Mouse (Mus musculus): ENCODE measurements around the gene Ube2v1. TPM values are rescaled to one million over a fixed set of nuclear protein-coding genes. Genes with fewer than 3 reads are reported as not detected.

The Ube2v1 gene
- total and polyA plus RNA-seq, 2 experiments from 2014 or later: 161 to 369 TPM

DNA sequence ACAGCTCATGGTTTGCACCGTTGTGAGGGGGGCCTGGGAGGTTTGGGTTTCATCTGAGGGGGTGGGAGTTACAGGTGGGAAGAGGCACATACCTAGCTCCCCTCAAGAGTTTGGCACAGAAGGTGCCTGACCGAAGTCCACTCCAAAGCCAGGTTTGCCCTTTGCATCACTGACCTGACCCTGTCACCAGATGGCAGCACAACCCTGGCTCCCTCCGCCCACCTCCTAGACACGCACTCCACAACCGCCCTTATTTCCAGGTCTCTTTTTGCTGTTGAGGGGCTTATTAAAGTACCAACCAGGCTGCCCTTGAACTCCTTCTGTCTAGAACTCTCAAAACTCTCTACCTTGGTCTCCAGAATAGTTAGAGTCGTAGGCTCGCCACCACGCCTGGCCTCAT lies 9.4 kb upstream of the Ube2v1 start:
- 54% methylated on average over 8 of the region's 8 CpGs for WGBS
- peak; percentile 50 for TF ChIP-seq CTCF (IDR thresholded peaks at IDR 0.05; ENCODE audit: low read depth)
- Histone ChIP-seq H3K4me1 (ENCODE audit: insufficient read depth) (no peaks in the 10 kb centered on the region), H3K4me3 (ENCODE audit: low read depth, low read length) (no peak overlapping the region), H3K27ac (ENCODE audit: low read depth, low read length) (no peak overlapping the region), H3K36me3 (ENCODE audit: insufficient read depth) (peaks cover 5% of the 10 kb centered on the region; the same call in 1 of the 2 replicates), H3K9ac (no peak overlapping the region), H3K27me3 (ENCODE audit: insufficient read depth, low read length) (no peaks in the 10 kb centered on the region), H3K4me2 (ENCODE audit: low read depth) (no peak overlapping the region), H3K9me3 (ENCODE audit: low read length) (no peaks in the 10 kb centered on the region)
- DNase-seq: no peak
- ATAC-seq: no peak

DNA sequence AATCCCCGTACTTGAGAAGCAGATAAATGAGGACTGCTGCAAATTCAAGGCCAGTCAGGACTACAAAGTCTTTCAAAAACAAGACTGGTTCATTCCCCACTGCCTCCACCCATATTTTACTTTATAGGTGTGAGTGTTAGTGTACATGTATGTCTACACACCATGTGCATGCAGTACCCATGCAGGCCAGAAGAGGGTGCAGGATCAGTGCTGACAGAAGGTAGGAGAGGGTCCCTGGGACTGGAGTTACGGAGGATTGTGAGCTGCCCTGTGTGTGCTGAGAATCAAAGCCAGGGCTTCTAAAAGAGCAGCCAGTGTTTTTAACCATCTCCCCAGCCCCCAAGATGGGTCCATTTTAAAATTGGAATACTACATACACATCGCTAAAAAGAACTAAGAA lies 8.4 kb upstream of the Ube2v1 start:
- no peak for DNase-seq
- Histone ChIP-seq H3K27ac (ENCODE audit: low read depth, low read length) (no peak overlapping the region), H3K9ac (no peak overlapping the region), H3K4me1 (ENCODE audit: insufficient read depth) (no peaks in the 10 kb centered on the region), H3K9me3 (ENCODE audit: low read length) (no peaks in the 10 kb centered on the region), H3K4me3 (ENCODE audit: low read depth, low read length) (no peak overlapping the region), H3K4me2 (ENCODE audit: low read depth) (no peak overlapping the region), H3K36me3 (ENCODE audit: insufficient read depth) (peaks cover 5% of the 10 kb centered on the region; the same call in 1 of the 2 replicates), H3K27me3 (ENCODE audit: insufficient read depth, low read length) (no peaks in the 10 kb centered on the region)
- 86% methylated on average over 3 of the region's 3 CpGs for WGBS
- peak; percentile 67 for TF ChIP-seq CTCF (IDR thresholded peaks at IDR 0.05; ENCODE audit: low read depth)
- no peak for ATAC-seq

DNA sequence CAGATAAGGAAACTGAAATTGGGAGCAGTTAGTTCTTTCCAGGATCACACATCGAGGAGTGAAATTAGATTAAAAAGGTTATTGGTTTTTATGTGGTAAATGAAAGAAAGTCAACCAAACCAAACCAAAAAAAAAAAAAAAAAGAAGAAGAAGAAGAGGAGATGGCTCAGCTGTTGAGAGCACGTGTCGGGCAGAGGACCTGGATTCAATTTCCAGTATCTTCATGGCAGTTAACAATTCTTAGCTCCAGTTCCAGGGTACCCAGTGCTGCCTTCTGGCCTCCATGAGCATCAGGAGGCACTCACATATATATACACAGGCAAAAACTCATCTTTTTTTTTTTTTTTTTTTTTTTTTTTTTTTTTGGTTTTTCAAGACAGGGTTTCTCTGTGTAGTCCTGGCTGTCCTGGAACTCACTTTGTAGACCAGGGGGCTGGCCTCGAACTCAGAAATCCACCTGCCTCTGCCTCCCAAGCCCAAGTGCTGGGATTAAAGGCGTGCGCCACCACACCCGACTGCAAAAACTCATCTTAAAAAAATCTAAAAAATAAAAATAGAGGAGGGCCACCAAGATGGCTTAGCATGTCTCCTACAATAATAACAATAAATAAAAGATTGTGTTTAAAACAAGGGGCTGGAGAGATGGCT lies 3.1 kb upstream of the Ube2v1 start:
- ATAC-seq: no peak
- peaks cover 19% of the 10 kb centered on the region for H3K4me1 ChIP-seq (ENCODE audit: insufficient read depth)
- H3K27ac ChIP-seq (ENCODE audit: low read depth, low read length): no peak overlapping the region

DNA sequence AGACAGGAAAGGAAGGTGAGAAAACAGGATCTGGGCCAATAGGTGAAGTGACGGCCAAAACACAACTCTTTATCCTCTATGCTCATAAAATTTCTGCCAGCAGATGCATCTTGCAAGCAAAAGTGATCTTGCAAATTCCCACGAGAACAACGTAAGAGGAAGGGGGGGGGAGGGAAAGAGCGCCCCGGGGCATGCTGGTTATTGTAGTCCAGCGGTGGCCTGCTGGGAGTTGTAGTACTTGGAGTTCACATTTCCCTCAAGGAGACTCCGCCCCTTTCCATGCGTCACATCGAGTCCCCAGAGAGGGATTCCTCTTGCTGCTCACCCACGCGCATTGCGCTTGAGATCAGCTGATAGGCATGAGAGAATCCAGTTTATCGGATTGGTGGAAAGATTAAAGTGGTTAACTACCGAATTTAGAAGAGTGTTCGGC lies 2.5 kb upstream of the Ube2v1 start:
- Histone ChIP-seq H3K36me3 (ENCODE audit: insufficient read depth) (no peaks in the 10 kb centered on the region), H3K9ac (peak overlapping the region; percentile 56), H3K27me3 (ENCODE audit: insufficient read depth, low read length) (no peaks in the 10 kb centered on the region), H3K27ac (ENCODE audit: low read depth, low read length) (peak overlapping the region; percentile 72), H3K9me3 (ENCODE audit: low read length) (no peaks in the 10 kb centered on the region), H3K4me2 (ENCODE audit: low read depth) (peak overlapping the region; percentile 53), H3K4me3 (ENCODE audit: low read depth, low read length) (peak overlapping the region; percentile 28), H3K4me1 (ENCODE audit: insufficient read depth) (peaks cover 20% of the 10 kb centered on the region)
- 1% methylated on average over 15 of the region's 15 CpGs for WGBS
- DNase-seq (peak; percentile 99), ATAC-seq (peak; percentile 92)
- no peak for TF ChIP-seq CTCF (IDR thresholded peaks at IDR 0.05; ENCODE audit: low read depth)

More for the DNA sequence above, 3.1 kb upstream of the Ube2v1 start:
- TF ChIP-seq CTCF (IDR thresholded peaks at IDR 0.05; ENCODE audit: low read depth): no peak
- Histone ChIP-seq H3K36me3 (ENCODE audit: insufficient read depth) (no peaks in the 10 kb centered on the region), H3K4me3 (ENCODE audit: low read depth, low read length) (peak overlapping the region; percentile 17), H3K27me3 (ENCODE audit: insufficient read depth, low read length) (no peaks in the 10 kb centered on the region), H3K9ac (no peak overlapping the region), H3K9me3 (ENCODE audit: low read length) (no peaks in the 10 kb centered on the region), H3K4me2 (ENCODE audit: low read depth) (peak overlapping the region; percentile 53)
- DNase-seq: no peak
- WGBS: 83% methylated on average over 7 of the region's 7 CpGs

GRCm38 (mm10) chr2:167633537-167633872 lies 1.6 kb upstream of the Ube2v1 start:
- Histone ChIP-seq H3K27ac (ENCODE audit: low read depth, low read length) (no peak overlapping the region), H3K4me2 (ENCODE audit: low read depth) (no peak overlapping the region), H3K4me3 (ENCODE audit: low read depth, low read length) (no peak overlapping the region), H3K36me3 (ENCODE audit: insufficient read depth) (peaks cover 4% of the 10 kb centered on the region; the same call in 1 of the 2 replicates), H3K9me3 (ENCODE audit: low read length) (no peaks in the 10 kb centered on the region), H3K9ac (no peak overlapping the region), H3K27me3 (ENCODE audit: insufficient read depth, low read length) (no peaks in the 10 kb centered on the region), H3K4me1 (ENCODE audit: insufficient read depth) (peaks cover 20% of the 10 kb centered on the region)
- WGBS: 93% methylated on average over 6 of the region's 6 CpGs
- ATAC-seq (no peak), DNase-seq (no peak)
- TF ChIP-seq CTCF (IDR thresholded peaks at IDR 0.05; ENCODE audit: low read depth): no peak

GRCm38 (mm10) chr2:167632731-167633536 lies 1.0 kb upstream of the Ube2v1 start:
- no peaks in the 10 kb centered on the region for H3K27me3 ChIP-seq (ENCODE audit: insufficient read depth, low read length)
- peak overlapping the region; percentile 90 for H3K27ac ChIP-seq (ENCODE audit: low read depth, low read length)
- ATAC-seq (no peak), DNase-seq (no peak)
- peaks cover 20% of the 10 kb centered on the region for H3K4me1 ChIP-seq (ENCODE audit: insufficient read depth)
- WGBS: 83% methylated on average over 12 of the region's 12 CpGs
- H3K9me3 ChIP-seq (ENCODE audit: low read length): no peaks in the 10 kb centered on the region
- H3K36me3 ChIP-seq (ENCODE audit: insufficient read depth): peaks cover 9% of the 10 kb centered on the region; the same call in 1 of the 2 replicates
- peak overlapping the region; percentile 93 for H3K4me3 ChIP-seq (ENCODE audit: low read depth, low read length)
- H3K9ac ChIP-seq: peak overlapping the region; percentile 90
- no peak for TF ChIP-seq CTCF (IDR thresholded peaks at IDR 0.05; ENCODE audit: low read depth)
- peak overlapping the region; percentile 58 for H3K4me2 ChIP-seq (ENCODE audit: low read depth)

DNA sequence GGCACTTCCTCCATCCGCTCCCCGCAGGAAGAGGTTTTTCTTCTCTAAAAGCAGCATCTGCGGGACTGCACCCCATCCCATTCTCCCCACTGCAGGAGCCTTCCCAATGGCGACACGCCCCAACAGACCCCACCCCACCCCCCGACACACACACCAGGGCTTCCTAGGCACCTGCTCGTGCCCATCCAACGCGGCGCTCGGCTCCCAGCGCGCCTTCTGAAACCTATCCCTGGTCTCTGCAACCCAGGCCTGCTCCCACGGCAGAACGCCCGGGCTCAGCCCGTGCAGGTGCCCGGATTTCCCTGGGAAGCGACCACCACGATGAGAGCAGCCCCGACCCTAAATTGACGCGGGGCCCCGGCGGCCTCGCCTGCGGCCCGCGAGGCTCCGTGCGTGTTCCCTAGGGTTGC lies 709 bp downstream of the Ube2v1 start:
- H3K27ac ChIP-seq (ENCODE audit: low read depth, low read length): peak overlapping the region; percentile 90
- H3K27me3 ChIP-seq (ENCODE audit: insufficient read depth, low read length): no peaks in the 10 kb centered on the region
- WGBS: 0% methylated on average over 31 of the region's 31 CpGs
- ATAC-seq (peak; percentile 4), DNase-seq (no peak)
- H3K4me1 ChIP-seq (ENCODE audit: insufficient read depth): peaks cover 20% of the 10 kb centered on the region
- no peaks in the 10 kb centered on the region for H3K9me3 ChIP-seq (ENCODE audit: low read length)
- peaks cover 9% of the 10 kb centered on the region; the same call in 1 of the 2 replicates for H3K36me3 ChIP-seq (ENCODE audit: insufficient read depth)
- no peak for TF ChIP-seq CTCF (IDR thresholded peaks at IDR 0.05; ENCODE audit: low read depth)
- peak overlapping the region; percentile 93 for H3K4me3 ChIP-seq (ENCODE audit: low read depth, low read length)
- peak overlapping the region; percentile 90 for H3K9ac ChIP-seq
- peak overlapping the region; percentile 78 for H3K4me2 ChIP-seq (ENCODE audit: low read depth)
